Mouse (Mus musculus) stomach, postnatal 0 days (tissue): ENCODE data around the gene Unc5a. TPM values are rescaled to one million over a fixed set of nuclear protein-coding genes. Genes with fewer than 3 reads are reported as not detected.

Experiments used
- ATAC-seq: fragments of 200-750 bp; cut with Nextera tagmentation; 2 replicates; pipeline ENCODE4 v1.8.0; 2017; ENCODE audit not compliant: low FRiP score, low TSS enrichment
- DNase-seq: peaks from one replicate; pipeline ENCODE4 v3.0.0-alpha.2; 2016; ENCODE audit warnings: low spot score
- H3K27ac ChIP-seq: fragments of 300-500 bp; sonication (generic); replicated peaks from 2 replicates; pipeline ENCODE4 v1.5.1; 2014; ENCODE audit warnings: mild to moderate bottlenecking, control low read depth
- H3K27me3 ChIP-seq: fragments of 300-500 bp; sonication (generic); 2 replicates; pipeline ENCODE4 v1.6.1; 2014; ENCODE audit warnings: low read length; ENCODE audit not compliant: control insufficient read depth, insufficient read depth
- H3K36me3 ChIP-seq: fragments of 300-500 bp; sonication (generic); 2 replicates; pipeline ENCODE4 v1.6.1; 2014; ENCODE audit warnings: low read length, mixed read lengths; ENCODE audit not compliant: control insufficient read depth, insufficient read depth
- H3K4me1 ChIP-seq: fragments of 300-500 bp; sonication (generic); replicated peaks from 2 replicates; pipeline ENCODE4 v1.6.1; 2014; ENCODE audit warnings: antibody characterized with exemption; ENCODE audit not compliant: control insufficient read depth, insufficient read depth
- H3K4me2 ChIP-seq: fragments of 300-500 bp; sonication (generic); replicated peaks from 2 replicates; pipeline ENCODE4 v1.6.1; 2014; ENCODE audit warnings: low read depth, mild to moderate bottlenecking, control low read depth, moderate library complexity
- H3K4me3 ChIP-seq: fragments of 300-500 bp; sonication (generic); 2 replicates; pipeline ENCODE4 v1.5.1; 2014; ENCODE audit warnings: low read depth, low read length, control low read depth
- H3K9ac ChIP-seq: fragments of 300-500 bp; sonication (generic); 2 replicates; pipeline ENCODE4 v1.6.1; 2014; ENCODE audit warnings: mild to moderate bottlenecking, low read length, control low read depth, mixed read lengths
- H3K9me3 ChIP-seq: fragments of 300-500 bp; sonication (generic); 2 replicates; pipeline ENCODE4 v1.6.1; 2016; ENCODE audit warnings: low read length; ENCODE audit not compliant: control insufficient read depth
- CTCF ChIP-seq: IDR thresholded peaks from 2 replicates; pipeline ENCODE4 v1.5.1; 2016; ENCODE audit warnings: antibody characterized with exemption, low read depth, mild to moderate bottlenecking, moderate library complexity
- EP300 ChIP-seq: optimal IDR thresholded peaks from 2 replicates; pipeline ENCODE3; 2016; ENCODE audit warnings: antibody characterized with exemption
- WGBS: fragments of 180-500 bp; shearing (Covaris S2); extraction: QIAGEN DNeasy Blood & Tissue Kit; methylation state at CpG from one replicate; pipeline ENCODE4 v1.1.7; 2014; 5-methylcytosine and 5-hydroxymethylcytosine counted together
- polyA plus RNA-seq: library from polyadenylated mRNA; unstranded; fragments of >200 nt; fragmentation: Nextera tagmentation; extraction: Ambion mirVana; gene quantifications from 2 replicates; pipeline ENCODE4 v1.2.1, GENCODE M21; 2015

Unc5a gene
- 0.89 and 1.4 TPM in 2 replicates for polyA plus RNA-seq

DNA sequence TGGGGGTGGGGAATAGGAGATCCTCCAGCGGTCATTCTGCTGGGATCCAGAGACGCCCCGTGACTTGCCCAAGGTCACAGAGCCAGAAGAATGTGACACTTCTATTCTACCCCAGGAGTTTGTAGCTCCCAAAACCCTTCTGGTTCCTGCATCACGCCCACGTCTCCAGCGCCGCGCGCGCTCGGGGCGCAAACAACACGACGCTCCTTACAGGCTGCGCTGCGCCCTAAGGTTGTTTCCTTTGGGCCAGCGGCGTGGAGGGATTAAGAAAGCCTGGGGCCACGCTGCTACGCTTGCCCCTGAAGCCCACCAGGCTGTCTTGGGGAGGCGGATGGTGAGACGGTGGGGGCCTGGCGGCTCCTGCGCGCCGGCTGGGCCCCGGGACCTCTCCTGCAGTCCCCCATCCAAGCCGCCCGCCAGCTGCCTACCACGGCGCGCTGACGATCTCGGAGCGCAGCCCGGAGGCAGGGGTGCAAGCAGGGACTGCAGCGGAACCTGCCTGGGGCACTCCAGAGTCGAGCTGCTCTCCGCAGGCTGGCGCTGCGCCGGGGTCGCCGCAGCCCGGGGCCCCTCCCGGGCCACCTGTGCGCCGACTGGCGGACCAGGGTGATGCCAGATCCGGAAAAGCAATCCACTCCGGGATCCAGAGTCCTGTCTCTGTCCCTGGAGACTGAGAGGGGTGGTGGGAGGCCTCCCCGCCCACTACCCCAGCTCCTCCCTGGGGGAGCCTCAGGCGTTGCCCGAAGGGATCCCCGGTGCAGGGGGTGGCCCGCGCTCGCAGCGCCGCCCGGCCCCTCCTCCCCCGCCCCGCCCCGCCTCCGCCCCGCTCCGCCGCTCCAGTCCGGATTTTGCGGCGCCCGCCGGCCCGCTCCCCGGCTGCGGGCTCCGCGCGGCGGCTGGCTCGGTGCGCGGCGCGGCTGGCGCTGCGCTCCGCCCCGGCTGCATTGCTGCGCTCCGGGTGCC lies at the start of gene Unc5a:
Gene Unc5a (plus strand): TSS at position 881 of the 963 bp plus-strand sequence.
- peak; percentile 30; the same call in 1 of the 2 replicates for ATAC-seq
- Histone ChIP-seq H3K36me3 (no peaks in the 10 kb centered on the region), H3K4me2 (peak within 1 kb of the TSS; percentile 95), H3K27me3 (peaks cover 6% of the 10 kb centered on the region; the same call in 1 of the 2 replicates), H3K27ac (no peak within 1 kb of the TSS), H3K9ac (peak within 1 kb of the TSS; percentile 51; the same call in 1 of the 2 replicates), H3K9me3 (no peaks in the 10 kb centered on the region), H3K4me3 (peak within 1 kb of the TSS; percentile 59), H3K4me1 (peaks cover 3% of the 10 kb centered on the region; the same call in 1 of the 2 replicates)
- no peak for TF ChIP-seq CTCF
- no peak for TF ChIP-seq EP300
- WGBS, result under 1% methylated on average over 59 of the region's 91 CpGs
- peak; percentile 35 for DNase-seq

DNA sequence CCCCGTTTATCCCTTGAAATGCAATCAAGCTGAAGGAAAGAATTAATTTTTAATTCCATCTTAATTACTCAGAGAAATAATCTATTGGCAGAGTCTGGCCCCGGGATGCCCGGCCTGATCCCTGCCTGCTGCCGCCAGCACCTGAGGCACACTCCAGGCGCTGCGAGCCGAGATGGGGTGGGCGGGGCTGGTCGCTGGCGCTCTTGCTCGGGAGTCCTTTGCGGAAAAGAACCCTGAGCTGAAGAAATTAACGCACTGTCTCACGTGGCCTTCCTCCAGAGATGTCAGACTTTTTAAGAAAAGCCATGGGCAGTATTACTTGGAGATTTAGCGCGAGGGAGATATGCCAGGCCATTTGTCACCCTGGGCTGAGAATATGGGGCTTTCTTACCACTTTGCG lies 37.2 kb upstream of the Unc5a start:
- WGBS, result 2% methylated on average over 17 of the region's 17 CpGs
- H3K4me2 ChIP-seq, result no peak overlapping the region
- H3K27me3 ChIP-seq, result 0 out of 2 replicates have a peak, but pooled peaks cover 2% of the 10 kb centered on the region
- no peaks in the 10 kb centered on the region for H3K36me3 ChIP-seq
- no peak for DNase-seq
- no peak overlapping the region for H3K27ac ChIP-seq
- no peaks in the 10 kb centered on the region for H3K4me1 ChIP-seq
- no peaks in the 10 kb centered on the region for H3K9me3 ChIP-seq
- H3K9ac ChIP-seq, result no peak overlapping the region
- no peak for ATAC-seq
- TF ChIP-seq CTCF (no peak), EP300 (no peak)
- H3K4me3 ChIP-seq, result no peak overlapping the region

DNA sequence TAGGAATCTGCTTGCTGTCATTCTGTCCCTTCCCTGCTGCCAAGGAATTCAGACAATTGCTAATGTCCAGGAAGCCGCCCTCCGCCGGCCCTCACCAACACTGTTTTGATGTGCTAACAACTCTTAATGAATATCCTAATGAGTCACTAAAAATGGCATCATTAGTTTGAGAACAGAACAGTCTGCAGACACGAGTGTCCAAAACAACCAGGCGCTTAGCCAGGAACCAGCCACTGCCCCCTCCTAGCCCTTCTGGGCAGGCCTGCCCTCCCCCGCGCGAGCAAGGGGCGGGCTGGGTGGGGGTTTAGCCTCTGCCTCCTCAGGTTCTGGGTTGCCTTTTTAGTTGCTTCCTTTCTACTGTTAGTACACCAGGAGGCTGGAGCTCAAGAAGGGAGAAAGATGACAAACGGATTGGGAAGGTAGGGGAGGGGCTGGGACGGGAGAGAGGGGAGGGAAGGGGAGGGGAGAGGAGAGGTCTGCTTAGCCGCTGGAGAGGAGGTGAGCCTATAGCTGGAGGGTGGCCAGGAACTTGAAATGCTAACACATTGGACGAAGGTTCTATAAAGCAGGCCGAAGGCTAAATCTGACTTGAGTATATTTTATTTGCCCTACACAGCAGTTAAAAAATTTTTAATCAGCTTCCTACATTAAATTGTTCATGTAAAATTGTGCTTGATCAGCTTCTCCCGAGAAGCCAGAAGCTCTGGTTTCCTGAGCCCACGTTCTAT lies 36.2 kb upstream of the Unc5a start:
- Histone ChIP-seq H3K9ac (no peak overlapping the region), H3K4me3 (no peak overlapping the region), H3K4me1 (no peaks in the 10 kb centered on the region), H3K9me3 (no peaks in the 10 kb centered on the region), H3K27ac (no peak overlapping the region), H3K4me2 (no peak overlapping the region), H3K36me3 (no peaks in the 10 kb centered on the region), H3K27me3 (0 out of 2 replicates have a peak, but pooled peaks cover 2% of the 10 kb centered on the region)
- no peak for ATAC-seq
- DNase-seq, result no peak
- 12% methylated on average over 16 of the region's 16 CpGs for WGBS
- TF ChIP-seq CTCF (no peak), EP300 (no peak)

DNA sequence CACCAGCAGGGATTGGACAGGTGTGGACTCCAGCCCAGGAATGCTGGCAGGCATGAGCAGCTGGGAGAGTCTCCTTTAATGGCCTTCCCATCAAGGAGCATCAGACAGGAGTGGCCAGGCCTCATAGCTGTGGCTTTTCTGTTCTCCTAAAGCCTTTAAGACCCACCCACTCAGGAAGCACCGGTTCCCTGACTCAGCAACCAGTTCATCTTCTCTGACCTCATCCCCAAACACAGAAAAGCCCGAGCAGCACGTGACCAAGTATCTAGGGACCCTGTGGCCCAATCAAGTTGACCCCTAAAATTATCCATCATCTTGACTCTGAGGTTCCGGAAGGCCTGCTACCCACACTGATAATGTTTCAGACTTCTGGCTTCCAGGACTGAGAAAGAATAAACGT lies 32.6 kb upstream of the Unc5a start:
- Histone ChIP-seq H3K4me3 (no peak overlapping the region), H3K9me3 (no peaks in the 10 kb centered on the region), H3K4me1 (no peaks in the 10 kb centered on the region), H3K4me2 (no peak overlapping the region), H3K27ac (no peak overlapping the region), H3K27me3 (0 out of 2 replicates have a peak, but pooled peaks cover under 1% of the 10 kb centered on the region), H3K36me3 (no peaks in the 10 kb centered on the region), H3K9ac (no peak overlapping the region)
- DNase-seq (no peak), ATAC-seq (no peak)
- WGBS, result 49% methylated on average over 5 of the region's 5 CpGs
- no peak for TF ChIP-seq EP300
- no peak for TF ChIP-seq CTCF

DNA sequence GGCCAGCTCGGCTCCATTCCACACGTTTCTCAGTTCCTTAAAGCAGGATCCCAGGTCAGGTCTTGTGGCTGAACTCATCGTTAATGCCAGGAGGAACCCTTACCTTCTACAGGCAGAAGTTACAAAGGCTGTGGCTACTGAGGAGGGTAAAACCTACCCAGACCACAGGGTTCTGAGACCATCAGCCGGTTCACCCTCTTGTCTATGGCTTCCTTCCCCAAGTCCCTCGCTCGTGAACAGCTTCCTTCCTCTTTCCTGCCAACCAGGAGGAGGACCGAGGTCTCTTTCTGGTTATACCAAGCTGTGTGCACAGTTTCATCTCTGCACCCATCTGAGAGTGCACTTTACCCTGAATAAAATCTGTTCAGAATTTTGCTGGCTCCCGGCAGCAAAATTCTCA lies 30.3 kb upstream of the Unc5a start:
- no peak for ATAC-seq
- 67% methylated on average over 8 of the region's 8 CpGs for WGBS
- Histone ChIP-seq H3K27ac (no peak overlapping the region), H3K36me3 (no peaks in the 10 kb centered on the region), H3K9ac (no peak overlapping the region), H3K9me3 (no peaks in the 10 kb centered on the region), H3K4me2 (no peak overlapping the region), H3K4me3 (no peak overlapping the region), H3K4me1 (no peaks in the 10 kb centered on the region), H3K27me3 (no peaks in the 10 kb centered on the region)
- DNase-seq, result no peak
- TF ChIP-seq CTCF (no peak), EP300 (no peak)
